Comparison of ENCODE assay signal across 12 mouse cellular contexts in the genomic region with DNA sequence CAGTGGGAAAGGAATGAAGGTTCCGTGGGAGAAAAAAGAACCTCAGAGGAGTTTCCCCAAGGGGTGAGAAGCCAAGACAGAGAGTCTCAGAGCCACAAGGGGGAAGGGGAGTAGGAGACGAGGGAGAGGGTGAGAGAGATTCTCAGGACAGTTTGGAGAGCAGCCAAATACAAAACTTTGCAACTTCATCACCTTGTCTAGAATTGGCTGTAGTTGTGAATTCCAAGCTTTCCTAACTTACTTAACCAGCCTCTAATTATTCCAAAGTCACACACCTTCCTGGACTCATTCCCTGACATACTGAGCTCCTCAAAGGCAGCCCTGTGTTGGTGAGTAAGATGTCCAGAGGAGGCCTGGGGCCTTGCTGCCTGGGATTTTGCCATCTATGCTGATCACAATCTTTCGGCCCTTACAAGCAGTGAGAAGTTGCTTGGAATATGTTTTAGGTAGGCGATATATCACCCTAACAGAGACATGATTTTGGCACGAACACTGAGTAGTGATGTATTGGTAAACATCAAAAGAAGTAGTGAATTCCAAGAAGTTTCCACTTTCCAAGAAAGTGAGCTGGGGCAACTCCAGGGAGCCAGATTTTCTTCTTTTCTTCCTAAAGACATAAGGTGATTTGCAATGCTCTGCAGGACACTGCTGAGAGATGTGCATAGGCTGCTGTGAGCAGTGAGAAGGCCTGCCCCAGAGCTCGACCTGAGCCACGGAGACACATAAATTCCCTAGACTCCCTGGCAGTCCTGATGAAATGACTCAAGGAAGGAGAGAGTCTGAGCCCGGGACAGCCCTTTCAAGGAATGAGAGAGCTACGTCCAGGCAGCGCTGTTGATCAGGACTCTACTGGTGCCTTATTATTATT.
DNase-seq lines count a peak whose midpoint lies in the region; ATAC-seq and TF ChIP-seq lines count a peak whose summit lies in the region.
"Had no signal": no experiment of that assay in that cellular context is flagged by ENCODE, and none has a peak within 500 bp of the region (broad histone marks: within the 10 kb centered on the region; RNA-seq: fewer than 3 reads in every experiment).

No protein-coding gene starts in this region.

- no peaks in the 10 kb centered on the region for H3K36me3 ChIP-seq in forebrain, embryonic 10.5 days (replicated peaks)
- H3K36me3 ChIP-seq in forebrain, embryonic 12.5 days (replicated peaks) = no peaks in the 10 kb centered on the region
- no peaks in the 10 kb centered on the region for H3K36me3 ChIP-seq in intestine, embryonic 15.5 days
- no peaks in the 10 kb centered on the region for H3K36me3 ChIP-seq in midbrain, embryonic 15.5 days (replicated peaks)
- H3K36me3 ChIP-seq in thymus, adult 2 months (ENCODE audit: control insufficient read depth, insufficient read depth, low read length) = no peaks in the 10 kb centered on the region

- H3K9me3 ChIP-seq in forebrain, embryonic 10.5 days = peaks cover 5% of the 10 kb centered on the region; the same call in 1 of the 2 replicates
- no peaks in the 10 kb centered on the region for H3K9me3 ChIP-seq in forebrain, embryonic 12.5 days
- no peaks in the 10 kb centered on the region for H3K9me3 ChIP-seq in intestine, embryonic 15.5 days
- H3K9me3 ChIP-seq in midbrain, embryonic 15.5 days = no peaks in the 10 kb centered on the region

- DNase-seq in forebrain, embryonic 10.5 days (ENCODE audit: extremely low spot score, low spot score) = no peak
- DNase-seq in Patski (ENCODE audit: low read depth, low spot score) = peak; percentile 73
- no peak for DNase-seq in cerebellum, adult 2 months
- no peak for DNase-seq in thymus, adult 2 months
- DNase-seq in left cerebral cortex, adult 8-10 months (ENCODE audit: low spot score in 2 of 2) = no peak
- DNase-seq: cerebellum, adult 9-11 months; heart, postnatal 10 days; liver, postnatal 0 days; right cerebral cortex, postnatal 4 days had no signal

- in situ Hi-C loops in Patski (cut with MboI; ENCODE audit: low pct_unique_long_range_greater_than_20kb) = no loop called here

- TF ChIP-seq CTCF in Patski (IDR thresholded peaks at IDR 0.05) = no peak
- no peak for TF ChIP-seq CTCF in cerebellum, adult 2 months (IDR thresholded peaks at IDR 0.05; ENCODE audit: borderline replicate concordance, insufficient read depth, low read depth, low read length)
- no peak for TF ChIP-seq CTCF in thymus, adult 2 months (IDR thresholded peaks at IDR 0.05; ENCODE audit: borderline replicate concordance, control insufficient read depth, extremely low read depth, insufficient read depth, low read length, poor library complexity)

- WGBS in forebrain, embryonic 10.5 days = 66% methylated on average over 10 of the region's 10 CpGs
- WGBS in forebrain, embryonic 12.5 days = 59% methylated on average over 10 of the region's 10 CpGs
- 57% methylated on average over 10 of the region's 10 CpGs for WGBS in intestine, embryonic 15.5 days
- WGBS in midbrain, embryonic 15.5 days = 38% methylated on average over 10 of the region's 10 CpGs
- 70% methylated on average over 10 of the region's 10 CpGs for WGBS in cerebellum, adult 2 months
- WGBS in thymus, adult 2 months = 89% methylated on average over 10 of the region's 10 CpGs

- TF ChIP-seq POLR2A in cerebellum, adult 2 months (IDR thresholded peaks at IDR 0.05; ENCODE audit: borderline replicate concordance, insufficient read depth, low read length) = no peak
- TF ChIP-seq POLR2A in thymus, adult 2 months (IDR thresholded peaks at IDR 0.05; ENCODE audit: control insufficient read depth, extremely low read depth, insufficient read depth, low read length, poor library complexity) = no peak

- no peak overlapping the region for H3K4me2 ChIP-seq in forebrain, embryonic 12.5 days
- H3K4me2 ChIP-seq in intestine, embryonic 15.5 days (replicated peaks) = no peak overlapping the region
- H3K4me2 ChIP-seq in midbrain, embryonic 15.5 days = no peak overlapping the region

- no peak overlapping the region for H3K4me3 ChIP-seq in forebrain, embryonic 10.5 days
- H3K4me3 ChIP-seq in forebrain, embryonic 12.5 days (replicated peaks) = no peak overlapping the region
- no peak overlapping the region for H3K4me3 ChIP-seq in intestine, embryonic 15.5 days (replicated peaks)
- H3K4me3 ChIP-seq in midbrain, embryonic 15.5 days = no peak overlapping the region
- no peak overlapping the region for H3K4me3 ChIP-seq in cerebellum, adult 2 months (replicated peaks; ENCODE audit: insufficient read depth, low read depth, low read length)
- H3K4me3 ChIP-seq in thymus, adult 2 months (ENCODE audit: control insufficient read depth, insufficient read depth, low read length) = no peak overlapping the region

- H3K4me1 ChIP-seq in forebrain, embryonic 10.5 days = peaks cover 27% of the 10 kb centered on the region
- peaks cover 30% of the 10 kb centered on the region for H3K4me1 ChIP-seq in forebrain, embryonic 12.5 days
- H3K4me1 ChIP-seq in intestine, embryonic 15.5 days (replicated peaks) = no peaks in the 10 kb centered on the region
- H3K4me1 ChIP-seq in midbrain, embryonic 15.5 days = peaks cover 9% of the 10 kb centered on the region; the same call in 1 of the 2 replicates
- H3K4me1 ChIP-seq in cerebellum, adult 2 months (ENCODE audit: control insufficient read depth, insufficient read depth, low read length) = no peaks in the 10 kb centered on the region
- H3K4me1 ChIP-seq in thymus, adult 2 months (replicated peaks; ENCODE audit: control insufficient read depth, insufficient read depth, low read length) = no peaks in the 10 kb centered on the region

- no peak overlapping the region for H3K9ac ChIP-seq in forebrain, embryonic 12.5 days
- no peak overlapping the region for H3K9ac ChIP-seq in intestine, embryonic 15.5 days
- no peak overlapping the region for H3K9ac ChIP-seq in midbrain, embryonic 15.5 days
- H3K9ac ChIP-seq: liver, postnatal 0 days had no signal

- no peaks in the 10 kb centered on the region for H3K27me3 ChIP-seq in forebrain, embryonic 10.5 days (ENCODE audit: poor library complexity, severe bottlenecking)
- no peaks in the 10 kb centered on the region for H3K27me3 ChIP-seq in forebrain, embryonic 12.5 days
- H3K27me3 ChIP-seq in Patski = no peaks in the 10 kb centered on the region
- H3K27me3 ChIP-seq in intestine, embryonic 15.5 days (replicated peaks) = no peaks in the 10 kb centered on the region
- no peaks in the 10 kb centered on the region for H3K27me3 ChIP-seq in midbrain, embryonic 15.5 days (replicated peaks)
- no peaks in the 10 kb centered on the region for H3K27me3 ChIP-seq in cerebellum, adult 2 months (ENCODE audit: control insufficient read depth, insufficient read depth, low read length)
- H3K27me3 ChIP-seq in thymus, adult 2 months (ENCODE audit: control insufficient read depth, insufficient read depth, low read length) = no peaks in the 10 kb centered on the region

- ATAC-seq in forebrain, embryonic 12.5 days (ENCODE audit: low FRiP score) = no peak
- ATAC-seq in Patski = peak; percentile 65
- ATAC-seq in intestine, embryonic 15.5 days = peak; percentile 36; the same call in 1 of the 2 replicates
- peak; percentile 54; the same call in 1 of the 2 replicates for ATAC-seq in midbrain, embryonic 15.5 days (replicated peaks)
- ATAC-seq: liver, postnatal 0 days had no signal

- H3K27ac ChIP-seq in forebrain, embryonic 10.5 days = peak overlapping the region; percentile 58; the same call in 1 of the 2 replicates
- H3K27ac ChIP-seq in forebrain, embryonic 12.5 days = no peak overlapping the region
- H3K27ac ChIP-seq in intestine, embryonic 15.5 days = no peak overlapping the region
- no peak overlapping the region for H3K27ac ChIP-seq in midbrain, embryonic 15.5 days
- no peak overlapping the region for H3K27ac ChIP-seq in cerebellum, adult 2 months (ENCODE audit: insufficient read depth, low read length)
- no peak overlapping the region for H3K27ac ChIP-seq in thymus, adult 2 months (ENCODE audit: control insufficient read depth, insufficient read depth, low read length)

- POLR2A ChIA-PET in Patski (lab: Charles Lee) = interaction anchor here (1.0 kb wide), 1 partner anchor 12 kb away, joined by 4 read pairs; no protein-coding TSS in a partner anchor

- CTCF ChIA-PET in Patski (lab: Charles Lee) = interaction anchor here (0.8 to 3.3 kb wide), 6 partner anchors 10 to 184 kb away, joined by 3 to 13 read pairs (median 6); no protein-coding TSS in a partner anchor
